Mouse (Mus musculus) megakaryocyte-erythroid progenitor cell, adult 5-6 weeks (primary cell): ENCODE results near the gene Wdr18. TPM values are rescaled to one million over a fixed set of nuclear protein-coding genes. Genes with fewer than 3 reads are reported as not detected.

Source experiments
- ATAC-seq: replicated peaks from 2 replicates; pipeline ENCODE4 v1.8.0; 2016; ENCODE audit warnings: mild to moderate bottlenecking, inconsistent platforms; ENCODE audit not compliant: severe bottlenecking, poor library complexity, low FRiP score, low TSS enrichment
- total RNA-seq, 2 experiments: library from RNA; stranded (forward) in 1 of 2; stranded (reverse) in 1 of 2; fragments of 200-1000, 215-1000 nt in 1 of 2; fragments of >200 nt in 1 of 2; fragmentation: Nextera tagmentation in 1 of 2; gene quantifications; 2 replicates each; pipeline ENCODE4 v1.2.3; 2014 to 2017

Wdr18 gene
- total RNA-seq (2014; fragmentation: Nextera tagmentation) (82.9 and 86.4 TPM in 2 replicates), total RNA-seq (2017) (23.4 and 24.8 TPM in 2 replicates)

- peak; percentile 86 for ATAC-seq
Measured at GRCm38 (mm10) chr10:79959847-79960601, at the start of gene Wdr18. Gene Wdr18, plus strand, starts transcription at chr10:79960152.

- no peak for ATAC-seq
Measured at GRCm38 (mm10) chr10:79910556-79910955, 49.4 kb upstream of the Wdr18 start, which contains the start of gene Gm26602. Gene Gm26602, plus strand, starts transcription at chr10:79910856.

GRCm38 (mm10) chr10:79912412-79912811, 47.5 kb upstream of the Wdr18 start:
- ATAC-seq: no peak

- ATAC-seq: peak; percentile 64
Measured at GRCm38 (mm10) chr10:79914131-79914947, 45.6 kb upstream of the Wdr18 start.

- ATAC-seq: peak; percentile 9
Measured at GRCm38 (mm10) chr10:79914948-79915596, 44.9 kb upstream of the Wdr18 start.

GRCm38 (mm10) chr10:79916081-79916480, 43.9 kb upstream of the Wdr18 start:
- ATAC-seq: no peak

GRCm38 (mm10) chr10:79916808-79917531, 43.0 kb upstream of the Wdr18 start, which contains the start of gene Kiss1r:
Gene Kiss1r, plus strand, starts transcription at chr10:79916971.
- peak; percentile 50 for ATAC-seq

- no peak for ATAC-seq
Measured at GRCm38 (mm10) chr10:79917532-79918100, 42.3 kb upstream of the Wdr18 start.

- ATAC-seq: no peak
Measured at GRCm38 (mm10) chr10:79918231-79919078, 41.5 kb upstream of the Wdr18 start.

- no peak for ATAC-seq
Measured at GRCm38 (mm10) chr10:79919251-79919849, 40.6 kb upstream of the Wdr18 start.

- ATAC-seq: no peak
Measured at GRCm38 (mm10) chr10:79920056-79920890, 39.7 kb upstream of the Wdr18 start.

GRCm38 (mm10) chr10:79920958-79921535, 38.9 kb upstream of the Wdr18 start, which contains the start of gene R3hdm4:
Gene R3hdm4, minus strand, starts transcription at chr10:79921208.
- no peak for ATAC-seq

- ATAC-seq: no peak
Measured at GRCm38 (mm10) chr10:79921572-79921971, 38.4 kb upstream of the Wdr18 start.

- ATAC-seq: peak; percentile 39; the same call in 1 of the 2 replicates
Measured at GRCm38 (mm10) chr10:79924998-79925784, 34.8 kb upstream of the Wdr18 start.

GRCm38 (mm10) chr10:79925785-79926490, 34.0 kb upstream of the Wdr18 start:
- ATAC-seq: peak; percentile 3; the same call in 1 of the 2 replicates
